Comparison of ENCODE assay signal across 7 mouse cellular contexts in the genomic region with DNA sequence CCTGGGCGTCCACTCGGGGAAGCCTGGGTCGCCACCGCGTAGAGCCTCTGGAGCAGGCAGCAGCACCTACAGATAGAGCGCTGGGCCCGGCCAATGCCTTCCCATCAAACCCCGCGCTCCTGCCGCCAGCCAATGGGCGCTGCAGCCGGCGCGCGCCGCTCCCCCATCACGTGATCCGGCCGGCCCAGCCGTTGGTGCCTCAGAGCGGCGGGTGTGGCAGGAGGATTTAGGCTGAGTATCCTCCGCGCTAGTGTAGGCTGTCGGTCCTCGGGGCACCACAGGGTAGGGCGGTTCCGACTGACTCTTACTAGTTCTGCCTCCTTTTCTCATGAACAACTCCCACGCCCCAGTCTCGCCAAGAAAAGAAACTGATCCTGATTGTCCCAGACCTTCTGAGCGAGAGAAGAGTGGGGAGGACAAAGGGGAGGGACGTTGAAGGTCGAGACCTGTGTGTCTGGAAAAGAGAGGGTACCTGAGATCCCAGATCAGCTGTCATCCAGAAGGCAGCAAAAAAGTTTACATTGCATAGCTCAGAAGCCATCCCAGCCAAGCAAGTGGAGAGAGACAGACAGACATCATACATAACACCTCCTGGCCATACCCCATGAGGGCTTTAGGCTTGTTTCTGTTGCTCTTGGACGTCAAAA. TPM values are rescaled to one million over a fixed set of nuclear protein-coding genes. Genes with fewer than 3 reads are reported as not detected.
DNase-seq lines count a peak whose midpoint lies in the region; ATAC-seq and TF ChIP-seq lines count a peak whose summit lies in the region.

Gene Lnpk, minus strand, starts transcription at position 593 of the 647 bp plus-strand sequence.

- no peak for TF ChIP-seq CTCF in small intestine, adult 2 months (IDR thresholded peaks at IDR 0.05; ENCODE audit: extremely low read depth, insufficient read length, insufficient replicate concordance, low read depth, low read length)

- peak; percentile 100 for ATAC-seq in intestine, embryonic 16.5 days
- peak; percentile 98 for ATAC-seq in midbrain, embryonic 12.5 days (ENCODE audit: low FRiP score, low read depth)

- peak; percentile 97 for DNase-seq in adrenal gland, adult 2 months
- DNase-seq in embryo, embryonic 11.5 days (ENCODE audit: low read depth, low spot score), result peak; percentile 80
- DNase-seq in gastrocnemius, postnatal 36 days, result peak; percentile 88 to 89
- peak; percentile 95 for DNase-seq in left cerebral cortex, postnatal 4 days

- no peaks in the 10 kb centered on the region for H3K36me3 ChIP-seq in intestine, embryonic 16.5 days (ENCODE audit: control insufficient read depth, insufficient read depth, low read length)
- no peaks in the 10 kb centered on the region for H3K36me3 ChIP-seq in midbrain, embryonic 12.5 days
- H3K36me3 ChIP-seq in small intestine, adult 2 months (ENCODE audit: control insufficient read depth, insufficient read depth, low read length), result no peaks in the 10 kb centered on the region

- peaks cover 9% of the 10 kb centered on the region; the same call in 1 of the 2 replicates for H3K4me1 ChIP-seq in intestine, embryonic 16.5 days (ENCODE audit: control insufficient read depth, insufficient read depth, low read length)
- peaks cover 13% of the 10 kb centered on the region for H3K4me1 ChIP-seq in midbrain, embryonic 12.5 days
- H3K4me1 ChIP-seq in small intestine, adult 2 months (ENCODE audit: control insufficient read depth, insufficient read depth, insufficient read length, low read length), result no peaks in the 10 kb centered on the region

- peak within 1 kb of the TSS; percentile 83 for H3K4me2 ChIP-seq in intestine, embryonic 16.5 days (ENCODE audit: low read depth, low read length)
- peak within 1 kb of the TSS; percentile 88 for H3K4me2 ChIP-seq in midbrain, embryonic 12.5 days (replicated peaks)

- WGBS in intestine, embryonic 16.5 days, result under 1% methylated on average over 34 of the region's 34 CpGs
- WGBS in midbrain, embryonic 12.5 days, result under 1% methylated on average over 34 of the region's 34 CpGs
- WGBS in small intestine, adult 2 months, result under 1% methylated on average over 34 of the region's 34 CpGs

- intact Hi-C loops in gastrocnemius, postnatal 36 days (cut with DNase I), result no loop called here
- intact Hi-C loops in left cerebral cortex, postnatal 4 days (cut with DNase I), result loop anchor here (10.0 kb wide), 1 partner anchor 274 kb away; no protein-coding TSS in a partner anchor

- peak within 1 kb of the TSS; percentile 98 for H3K4me3 ChIP-seq in intestine, embryonic 16.5 days (ENCODE audit: low read length)
- H3K4me3 ChIP-seq in midbrain, embryonic 12.5 days, result peak within 1 kb of the TSS; percentile 96
- H3K4me3 ChIP-seq in small intestine, adult 2 months (ENCODE audit: low read depth, low read length), result peak within 1 kb of the TSS; percentile 79

- no peaks in the 10 kb centered on the region for H3K9me3 ChIP-seq in intestine, embryonic 16.5 days (ENCODE audit: control insufficient read depth, low read length)
- no peaks in the 10 kb centered on the region for H3K9me3 ChIP-seq in midbrain, embryonic 12.5 days

- H3K27ac ChIP-seq in intestine, embryonic 16.5 days (ENCODE audit: low read length), result peak within 1 kb of the TSS; percentile 76
- H3K27ac ChIP-seq in midbrain, embryonic 12.5 days (replicated peaks), result peak within 1 kb of the TSS; percentile 85
- peak within 1 kb of the TSS; percentile 22; the same call in 1 of the 2 replicates for H3K27ac ChIP-seq in small intestine, adult 2 months (ENCODE audit: insufficient read depth, low read depth, low read length)

- peak; percentile 63 for TF ChIP-seq POLR2A in small intestine, adult 2 months (IDR thresholded peaks at IDR 0.05; ENCODE audit: low read depth, low read length)

- H3K9ac ChIP-seq in intestine, embryonic 16.5 days (ENCODE audit: low read depth, low read length), result peak within 1 kb of the TSS; percentile 97
- H3K9ac ChIP-seq in midbrain, embryonic 12.5 days (replicated peaks), result peak within 1 kb of the TSS; percentile 96

- H3K27me3 ChIP-seq in intestine, embryonic 16.5 days (replicated peaks; ENCODE audit: control insufficient read depth, insufficient read depth, low read length), result no peaks in the 10 kb centered on the region
- H3K27me3 ChIP-seq in midbrain, embryonic 12.5 days, result no peaks in the 10 kb centered on the region
- H3K27me3 ChIP-seq in small intestine, adult 2 months (ENCODE audit: control insufficient read depth, insufficient read depth, low read length), result no peaks in the 10 kb centered on the region

RNA-seq across cellular contexts. Expression of gene Lnpk, which starts in this region (rescaled TPM):
- 10 to 100 TPM; 12.0 to 13.5 TPM for total RNA-seq in adrenal gland, adult 2 months (2021)
- 4.6 and 6.4 TPM in 2 replicates for polyA plus RNA-seq in adrenal gland, adult 2 months (2012; rRNA removed)
- total RNA-seq in gastrocnemius, postnatal 36 days (2021), result 10 to 100 TPM; 47.6 to 50.4 TPM
- 17.9 and 18.4 TPM in 2 replicates for polyA plus RNA-seq in intestine, embryonic 16.5 days (2015; fragmentation: Nextera tagmentation; extraction: Ambion mirVana)
- 10 to 100 TPM; 57.6 to 61.4 TPM for total RNA-seq in left cerebral cortex, postnatal 4 days (2021)
- 59.7 and 60.8 TPM in 2 replicates for polyA plus RNA-seq in midbrain, embryonic 12.5 days (2016; fragmentation: Nextera tagmentation; extraction: Ambion mirVana)
- 1.5 and 1.6 TPM in 2 replicates for polyA plus RNA-seq in small intestine, adult 2 months (2012; rRNA removed)

Comparison
In these comparisons a context has a peak if more than half of its experiments do, and no peak if none do; other contexts are left out.
1. Peak in every context shown above with its lines: DNase-seq, ATAC-seq, H3K4me3 ChIP-seq and H3K27ac ChIP-seq.
2. H3K27ac ChIP-seq: peak in every context shown above with its lines; median percentile 85 in midbrain, embryonic 12.5 days; 76 in intestine, embryonic 16.5 days; 22 in small intestine, adult 2 months.